Mouse (Mus musculus) heart, embryonic 10.5 days (tissue): ENCODE results near the gene Tmem259. TPM values are rescaled to one million over a fixed set of nuclear protein-coding genes. Genes with fewer than 3 reads are reported as not detected.

Experiments
- DNase-seq: peaks from one replicate; pipeline ENCODE4 v3.0.0-alpha.2; 2017; ENCODE audit warnings: low spot score
- H3K27ac ChIP-seq: fragments of 300-500 bp; sonication (generic); 2 replicates; pipeline ENCODE4 v1.5.1; 2016; ENCODE audit warnings: mild to moderate bottlenecking
- H3K27me3 ChIP-seq: fragments of 300-500 bp; sonication (generic); 2 replicates; pipeline ENCODE4 v1.6.1; 2016; ENCODE audit warnings: mild to moderate bottlenecking; ENCODE audit not compliant: poor library complexity, insufficient read depth, severe bottlenecking
- H3K36me3 ChIP-seq: fragments of 300-500 bp; sonication (generic); 2 replicates; pipeline ENCODE4 v1.6.1; 2016; ENCODE audit warnings: mild to moderate bottlenecking, moderate library complexity
- H3K4me1 ChIP-seq: fragments of 300-500 bp; sonication (generic); 2 replicates; pipeline ENCODE4 v1.6.1; 2016; ENCODE audit warnings: mild to moderate bottlenecking
- H3K4me3 ChIP-seq: fragments of 300-500 bp; sonication (generic); 2 replicates; pipeline ENCODE4 v1.5.1; 2016; ENCODE audit warnings: mild to moderate bottlenecking, moderate library complexity
- H3K9me3 ChIP-seq: fragments of 300-500 bp; sonication (generic); 2 replicates; pipeline ENCODE4 v1.6.1; 2016; ENCODE audit warnings: mild to moderate bottlenecking, moderate library complexity
- WGBS: fragments of 180-500 bp; shearing (Covaris S2); methylation state at CpG from one replicate; pipeline ENCODE4 v1.1.7; 2016; 5-methylcytosine and 5-hydroxymethylcytosine counted together
- polyA plus RNA-seq: library from polyadenylated mRNA; unstranded; fragments of >200 nt; fragmentation: Nextera tagmentation; extraction: Ambion mirVana; gene quantifications from 2 replicates; pipeline ENCODE4 v1.2.1, GENCODE M21; 2016

The Tmem259 gene
- polyA plus RNA-seq, 1 experiment from 2014 or later: 16.4 TPM

- Histone ChIP-seq H3K4me3 (0 out of 2 replicates have a peak overlapping the region, but pooled peaks have one; percentile 3), H3K9me3 (0 out of 2 replicates have a peak, but pooled peaks cover 3% of the 10 kb centered on the region), H3K36me3 (peaks cover 56% of the 10 kb centered on the region), H3K27ac (no peak overlapping the region), H3K27me3 (no peaks in the 10 kb centered on the region), H3K4me1 (peaks cover 53% of the 10 kb centered on the region)
- DNase-seq: no peak
- WGBS: 90% methylated on average over 6 of the region's 6 CpGs
These were observed 7.4 kb upstream of the Tmem259 start for GRCm38 (mm10) chr10:79991548-79991947.

- Histone ChIP-seq H3K9me3 (0 out of 2 replicates have a peak, but pooled peaks cover 3% of the 10 kb centered on the region), H3K36me3 (peaks cover 56% of the 10 kb centered on the region), H3K27me3 (no peaks in the 10 kb centered on the region), H3K27ac (no peak overlapping the region), H3K4me3 (peak overlapping the region; percentile 86; the same call in 1 of the 2 replicates), H3K4me1 (peaks cover 55% of the 10 kb centered on the region)
- 67% methylated on average over 12 of the region's 12 CpGs for WGBS
- no peak for DNase-seq
These were observed 7.0 kb upstream of the Tmem259 start for GRCm38 (mm10) chr10:79991099-79991498.

DNA sequence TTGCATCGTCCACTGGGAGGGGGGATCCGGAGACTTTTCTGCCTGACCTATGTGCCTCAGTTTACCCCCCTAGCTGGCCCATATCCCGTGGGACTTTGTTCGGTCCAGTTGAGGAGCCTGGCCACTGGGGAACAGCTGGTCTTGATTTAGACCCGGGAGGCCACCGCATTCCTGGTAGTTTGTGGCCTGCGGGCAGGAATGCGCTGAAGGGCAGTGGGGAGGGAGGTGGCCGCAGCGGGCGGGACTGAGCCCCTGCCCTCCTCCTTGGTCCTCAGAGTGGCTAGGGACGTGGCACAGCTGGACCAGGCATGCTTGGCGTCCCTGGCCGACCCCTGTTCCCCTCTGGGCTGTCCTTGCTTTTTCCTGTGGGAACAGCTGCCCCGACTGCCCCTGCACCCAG, 5.7 kb upstream of the Tmem259 start:
- Histone ChIP-seq H3K36me3 (peaks cover 48% of the 10 kb centered on the region), H3K27me3 (no peaks in the 10 kb centered on the region), H3K27ac (peak overlapping the region; percentile 98), H3K4me1 (peaks cover 61% of the 10 kb centered on the region), H3K4me3 (peak overlapping the region; percentile 86), H3K9me3 (0 out of 2 replicates have a peak, but pooled peaks cover 3% of the 10 kb centered on the region)
- WGBS: 13% methylated on average over 15 of the region's 15 CpGs
- DNase-seq: no peak

DNA sequence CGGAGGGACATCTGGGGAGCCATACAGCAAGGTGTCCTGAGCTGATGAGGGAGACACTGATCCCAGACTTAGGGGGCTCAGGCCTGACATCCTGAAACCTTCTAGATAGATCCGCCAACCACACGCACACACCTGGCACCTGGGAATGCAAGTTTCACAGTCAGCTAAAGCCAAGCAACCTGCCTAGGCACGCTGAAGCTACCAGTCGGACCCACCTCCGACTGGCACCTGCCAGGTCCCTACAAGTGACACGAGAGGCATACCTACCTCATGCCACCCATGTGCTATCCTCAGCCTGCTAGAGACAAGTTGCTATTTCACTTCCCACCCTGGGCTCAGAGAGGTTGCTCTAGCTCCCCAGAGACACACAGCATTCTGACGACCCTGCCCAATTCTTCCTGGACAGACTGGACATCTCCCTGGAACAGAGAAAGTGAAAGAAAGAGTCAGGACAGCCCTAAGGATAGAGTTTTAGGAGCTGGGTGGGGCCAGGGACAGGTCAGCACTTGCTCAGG, 5.2 kb upstream of the Tmem259 start:
- H3K36me3 ChIP-seq: peaks cover 42% of the 10 kb centered on the region
- H3K4me1 ChIP-seq: peaks cover 60% of the 10 kb centered on the region
- peak overlapping the region; percentile 98 for H3K27ac ChIP-seq
- WGBS: 24% methylated on average over 8 of the region's 8 CpGs
- H3K9me3 ChIP-seq: 0 out of 2 replicates have a peak, but pooled peaks cover 3% of the 10 kb centered on the region
- H3K27me3 ChIP-seq: no peaks in the 10 kb centered on the region
- DNase-seq: no peak
- H3K4me3 ChIP-seq: peak overlapping the region; percentile 86

DNA sequence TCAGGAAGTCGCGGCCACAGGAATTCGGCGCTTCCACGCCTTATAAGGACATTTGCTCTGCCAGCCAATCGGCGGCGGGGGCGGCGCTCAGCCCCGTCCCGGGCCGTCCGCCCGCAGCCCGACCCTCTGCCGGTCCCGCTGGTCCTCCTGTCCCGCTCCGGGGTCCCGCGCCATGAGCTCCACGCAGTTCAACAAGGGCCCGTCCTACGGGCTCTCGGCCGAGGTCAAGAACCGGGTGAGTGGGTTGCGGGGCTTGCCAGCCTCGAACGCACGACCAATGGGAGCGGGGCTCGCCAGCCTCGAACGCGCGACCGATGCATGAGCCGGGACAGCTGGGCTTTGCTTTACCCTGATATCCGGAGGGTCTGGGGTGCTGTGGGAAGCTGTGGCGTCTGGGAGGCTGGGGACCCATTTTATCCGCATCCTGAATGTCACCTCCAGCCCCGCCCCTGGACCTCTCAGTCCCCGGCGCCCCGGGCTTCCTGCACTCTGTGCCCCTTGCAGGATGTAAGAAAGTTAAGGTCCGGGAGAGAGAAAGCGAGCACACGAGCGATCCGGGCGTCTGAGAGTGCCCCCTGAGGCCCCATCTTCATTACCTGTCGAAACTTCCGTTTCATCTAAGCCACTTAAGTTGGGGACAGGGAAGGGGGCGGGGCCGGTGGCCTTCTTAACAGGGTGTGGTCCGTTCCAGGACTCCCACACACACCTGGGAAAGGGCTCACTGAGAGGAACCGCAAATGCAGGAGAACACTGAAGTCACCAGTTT, 4.6 kb upstream of the Tmem259 start, which contains the start of gene Cnn2:
Gene Cnn2 (plus strand): TSS at position 79 of the 766 bp plus-strand sequence.
- no peaks in the 10 kb centered on the region for H3K27me3 ChIP-seq
- WGBS: under 1% methylated on average over 59 of the region's 59 CpGs
- peaks cover 36% of the 10 kb centered on the region for H3K36me3 ChIP-seq
- DNase-seq: peak; percentile 89
- H3K4me3 ChIP-seq: peak within 1 kb of the TSS; percentile 86
- H3K4me1 ChIP-seq: peaks cover 60% of the 10 kb centered on the region
- 0 out of 2 replicates have a peak, but pooled peaks cover 3% of the 10 kb centered on the region for H3K9me3 ChIP-seq
- peak within 1 kb of the TSS; percentile 98 for H3K27ac ChIP-seq

DNA sequence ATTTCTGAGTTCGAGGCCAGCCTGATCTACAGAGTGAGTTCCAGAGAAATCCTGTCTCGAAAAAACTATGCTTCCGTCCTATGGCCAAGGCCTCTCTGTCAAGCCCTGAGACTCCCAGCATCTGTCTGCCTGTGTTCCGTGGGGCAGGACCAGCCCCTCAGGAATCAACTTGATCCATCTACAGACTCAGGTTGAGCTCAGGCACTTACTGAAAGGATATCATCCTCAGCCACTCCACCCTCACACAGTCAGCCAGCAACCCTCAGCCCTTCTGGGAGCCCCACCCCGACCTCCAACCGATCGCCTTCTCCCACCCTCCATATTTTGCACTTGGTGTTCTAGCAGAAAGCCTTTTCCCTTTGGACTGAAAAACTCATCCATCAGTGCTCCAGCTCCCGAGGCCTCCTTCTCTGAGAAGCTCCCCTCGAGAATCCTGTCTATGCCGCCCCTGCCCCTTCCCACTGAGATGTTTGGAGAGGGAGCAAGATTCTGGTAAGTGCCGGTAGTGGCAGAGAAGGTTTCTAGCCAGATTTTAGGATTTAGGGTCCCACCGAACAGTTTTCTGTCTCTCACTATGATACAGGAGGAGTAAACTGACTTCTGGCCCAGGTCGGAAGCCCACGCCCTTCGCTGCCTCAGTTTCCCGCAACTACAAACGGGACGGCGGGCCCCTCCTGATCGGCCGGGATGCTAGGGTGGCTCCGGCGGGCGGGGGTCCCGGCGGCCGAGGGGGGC, 3.8 kb upstream of the Tmem259 start:
- Histone ChIP-seq H3K27ac (peak overlapping the region; percentile 98), H3K27me3 (no peaks in the 10 kb centered on the region), H3K4me3 (peak overlapping the region; percentile 86), H3K36me3 (peaks cover 28% of the 10 kb centered on the region), H3K4me1 (peaks cover 68% of the 10 kb centered on the region), H3K9me3 (0 out of 2 replicates have a peak, but pooled peaks cover 3% of the 10 kb centered on the region)
- WGBS: 7% methylated on average over 27 of the region's 27 CpGs
- no peak for DNase-seq

DNA sequence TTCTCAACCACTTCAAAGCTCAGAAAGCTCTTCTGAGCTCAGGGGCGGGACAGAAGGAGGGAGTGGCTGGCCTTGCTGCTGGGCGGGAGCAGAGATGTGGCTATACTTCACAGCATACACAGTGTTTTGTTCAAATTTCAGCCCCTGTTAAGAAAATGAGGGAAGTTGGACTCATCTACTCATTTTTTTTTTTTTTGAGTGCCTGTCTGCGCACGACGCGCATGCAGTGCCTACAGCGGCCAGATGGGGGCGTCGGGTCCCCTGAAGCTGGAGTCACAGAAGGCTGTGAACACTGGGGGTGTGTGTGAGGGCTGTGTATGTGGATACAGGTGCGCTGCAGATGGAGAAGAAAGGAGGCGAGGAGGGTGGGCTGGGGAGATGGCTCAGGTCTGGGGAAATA, 2.8 kb upstream of the Tmem259 start:
- Histone ChIP-seq H3K36me3 (peaks cover 22% of the 10 kb centered on the region), H3K27me3 (no peaks in the 10 kb centered on the region), H3K4me3 (peak overlapping the region; percentile 86), H3K4me1 (peaks cover 76% of the 10 kb centered on the region), H3K27ac (peak overlapping the region; percentile 98), H3K9me3 (0 out of 2 replicates have a peak, but pooled peaks cover 3% of the 10 kb centered on the region)
- WGBS: 4% methylated on average over 11 of the region's 11 CpGs
- peak; percentile 93 for DNase-seq

- Histone ChIP-seq H3K27ac (peak overlapping the region; percentile 98), H3K4me1 (peaks cover 82% of the 10 kb centered on the region)
These were observed 2.2 kb upstream of the Tmem259 start for GRCm38 (mm10) chr10:79986232-79986878.

GRCm38 (mm10) chr10:79985334-79986231, 1.5 kb upstream of the Tmem259 start:
- Histone ChIP-seq H3K4me3 (peak overlapping the region; percentile 86), H3K9me3 (no peaks in the 10 kb centered on the region), H3K4me1 (peaks cover 81% of the 10 kb centered on the region), H3K36me3 (peaks cover 8% of the 10 kb centered on the region; the same call in 1 of the 2 replicates), H3K27ac (peak overlapping the region; percentile 98), H3K27me3 (no peaks in the 10 kb centered on the region)
- 5% methylated on average over 35 of the region's 35 CpGs for WGBS
- DNase-seq: peak; percentile 90

More at GRCm38 (mm10) chr10:79986232-79986878, 2.2 kb upstream of the Tmem259 start:
- no peak for DNase-seq
- H3K9me3 ChIP-seq: no peaks in the 10 kb centered on the region
- 24% methylated on average over 6 of the region's 6 CpGs for WGBS
- peaks cover 16% of the 10 kb centered on the region for H3K36me3 ChIP-seq
- H3K4me3 ChIP-seq: peak overlapping the region; percentile 86
- H3K27me3 ChIP-seq: no peaks in the 10 kb centered on the region

GRCm38 (mm10) chr10:79984871-79985270, 741 bp upstream of the Tmem259 start:
- Histone ChIP-seq H3K4me1 (peaks cover 80% of the 10 kb centered on the region), H3K27ac (peak overlapping the region; percentile 98), H3K27me3 (no peaks in the 10 kb centered on the region), H3K36me3 (peaks cover 4% of the 10 kb centered on the region; the same call in 1 of the 2 replicates), H3K4me3 (peak overlapping the region; percentile 86), H3K9me3 (no peaks in the 10 kb centered on the region)
- under 1% methylated on average over 22 of the region's 22 CpGs for whole genome bisulfite sequencing
- peak; percentile 99 for DNase-seq

- Histone ChIP-seq H3K27ac (peak overlapping the region; percentile 98), H3K4me3 (peak overlapping the region; percentile 86), H3K36me3 (peaks cover 16% of the 10 kb centered on the region), H3K4me1 (peaks cover 77% of the 10 kb centered on the region), H3K9me3 (no peaks in the 10 kb centered on the region), H3K27me3 (no peaks in the 10 kb centered on the region)
- 1% methylated on average over 21 of the region's 21 CpGs for WGBS
- peak; percentile 88 for DNase-seq
These were observed 460 bp downstream of the Tmem259 start for GRCm38 (mm10) chr10:79983670-79984069.
